Mouse (Mus musculus) cerebellum, postnatal 10 days (tissue): ENCODE measurements around the gene Shkbp1.

ENCODE experiments used
- DNase-seq, 2 experiments: peaks; one replicate each; pipeline ENCODE4 v3.0.0; 2021; ENCODE audit warnings: mixed read lengths in 2 of 2

The Shkbp1 gene

DNA sequence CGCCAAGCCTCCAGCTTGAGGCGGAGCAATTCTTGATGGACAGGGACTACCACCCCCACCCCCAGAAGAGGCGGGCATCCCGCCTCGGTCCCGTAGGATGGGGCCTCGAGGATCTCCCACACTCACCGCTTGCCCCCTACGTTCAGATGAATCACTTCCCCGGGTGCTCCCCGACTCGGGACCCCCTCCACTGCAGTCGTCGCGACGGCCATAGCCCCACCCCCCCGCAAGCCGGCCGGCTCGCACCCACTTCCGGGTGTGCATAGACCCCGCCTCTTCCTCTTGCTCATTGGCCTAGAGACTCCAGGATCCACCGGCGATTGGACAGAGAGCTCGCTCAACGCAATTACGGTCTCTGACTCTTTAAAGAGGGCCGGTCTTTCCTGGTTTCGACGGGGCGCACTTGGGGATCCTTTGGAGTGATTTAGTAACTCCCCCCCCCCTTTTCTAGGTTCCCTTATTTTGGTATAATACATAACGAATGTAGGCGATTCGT, at the start of gene Shkbp1:
Gene Shkbp1 (minus strand): TSS at position 275 of the 496 bp plus-strand sequence.
- DNase-seq = peak; percentile 93

DNA sequence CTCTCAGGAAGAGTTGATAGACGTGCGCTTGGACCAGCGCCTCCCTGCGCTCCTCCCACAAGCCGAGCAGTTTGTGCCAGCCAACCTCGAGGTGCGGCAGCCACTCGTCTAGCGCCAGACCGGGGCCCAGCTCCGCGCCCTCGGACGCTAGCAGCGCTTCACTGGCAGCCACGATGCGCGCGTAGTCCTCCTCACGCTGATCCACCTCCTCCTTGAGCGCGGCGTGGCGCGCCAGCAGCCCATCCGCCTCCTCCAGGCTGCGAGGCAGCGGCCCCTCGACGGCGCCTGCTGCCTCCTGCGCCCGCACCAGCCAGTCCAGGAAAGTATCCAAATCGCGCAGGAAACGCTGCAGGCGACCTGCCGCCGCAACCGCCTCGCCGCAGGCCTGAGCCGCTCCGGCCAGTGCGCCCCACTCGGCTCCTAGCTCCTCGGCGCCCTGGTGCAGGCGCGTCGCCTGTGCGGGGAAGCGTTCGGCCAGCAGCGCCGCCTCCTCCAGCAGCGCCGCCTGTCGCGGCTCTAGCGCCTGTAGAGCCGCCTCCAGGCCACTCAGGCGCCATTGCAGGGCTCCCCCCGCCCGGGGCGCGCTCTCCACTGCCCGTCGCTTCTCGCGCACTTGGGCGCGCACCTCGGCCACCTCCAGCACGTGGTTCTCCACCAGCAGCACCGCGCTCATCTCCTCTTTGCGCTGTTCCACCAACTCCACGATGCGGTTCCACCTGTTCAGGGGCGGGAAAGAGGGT, 48.6 kb upstream of the Shkbp1 start:
- peak; percentile 66 to 68 for DNase-seq

DNA sequence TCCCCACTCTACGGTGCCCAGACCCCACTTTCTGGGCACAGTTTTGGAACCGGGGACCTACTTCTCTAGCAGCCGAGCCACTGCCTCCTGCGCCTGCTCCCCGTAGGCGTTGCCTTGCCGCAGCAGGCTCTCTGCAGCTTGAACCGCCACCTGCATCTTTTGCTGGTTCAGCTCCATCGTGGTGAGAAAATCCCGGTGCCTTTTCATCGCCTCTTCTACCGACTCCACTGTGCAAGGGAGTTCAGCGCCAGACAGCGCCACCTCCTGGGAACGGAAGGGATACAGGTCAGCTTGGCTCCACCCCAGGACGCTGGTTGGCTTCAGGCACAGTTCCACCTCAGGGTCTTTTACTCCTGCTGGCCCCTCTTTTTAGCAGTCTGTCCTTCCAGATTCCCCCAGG, 46.9 kb upstream of the Shkbp1 start:
- DNase-seq = peak; percentile 93 to 95

DNA sequence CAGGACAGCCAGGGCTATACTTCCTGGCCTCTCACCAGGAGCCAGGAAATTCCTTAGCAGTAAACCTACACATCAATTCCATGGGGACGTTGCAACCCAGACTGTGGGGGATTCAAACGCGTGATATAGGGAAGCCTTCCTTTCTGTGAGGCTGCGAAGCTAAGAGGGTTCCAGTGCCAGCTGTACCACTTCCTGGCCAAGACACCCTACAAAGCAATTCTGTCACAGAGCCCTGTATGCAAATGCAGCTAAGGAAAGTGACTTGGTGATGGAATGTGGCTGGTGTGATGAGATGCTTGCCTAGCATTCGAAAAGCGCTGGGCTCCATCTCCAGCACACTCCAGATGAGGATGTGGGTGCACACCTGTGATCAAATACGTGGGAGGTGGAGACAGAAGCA, 44.7 kb upstream of the Shkbp1 start:
- DNase-seq = no peak

DNA sequence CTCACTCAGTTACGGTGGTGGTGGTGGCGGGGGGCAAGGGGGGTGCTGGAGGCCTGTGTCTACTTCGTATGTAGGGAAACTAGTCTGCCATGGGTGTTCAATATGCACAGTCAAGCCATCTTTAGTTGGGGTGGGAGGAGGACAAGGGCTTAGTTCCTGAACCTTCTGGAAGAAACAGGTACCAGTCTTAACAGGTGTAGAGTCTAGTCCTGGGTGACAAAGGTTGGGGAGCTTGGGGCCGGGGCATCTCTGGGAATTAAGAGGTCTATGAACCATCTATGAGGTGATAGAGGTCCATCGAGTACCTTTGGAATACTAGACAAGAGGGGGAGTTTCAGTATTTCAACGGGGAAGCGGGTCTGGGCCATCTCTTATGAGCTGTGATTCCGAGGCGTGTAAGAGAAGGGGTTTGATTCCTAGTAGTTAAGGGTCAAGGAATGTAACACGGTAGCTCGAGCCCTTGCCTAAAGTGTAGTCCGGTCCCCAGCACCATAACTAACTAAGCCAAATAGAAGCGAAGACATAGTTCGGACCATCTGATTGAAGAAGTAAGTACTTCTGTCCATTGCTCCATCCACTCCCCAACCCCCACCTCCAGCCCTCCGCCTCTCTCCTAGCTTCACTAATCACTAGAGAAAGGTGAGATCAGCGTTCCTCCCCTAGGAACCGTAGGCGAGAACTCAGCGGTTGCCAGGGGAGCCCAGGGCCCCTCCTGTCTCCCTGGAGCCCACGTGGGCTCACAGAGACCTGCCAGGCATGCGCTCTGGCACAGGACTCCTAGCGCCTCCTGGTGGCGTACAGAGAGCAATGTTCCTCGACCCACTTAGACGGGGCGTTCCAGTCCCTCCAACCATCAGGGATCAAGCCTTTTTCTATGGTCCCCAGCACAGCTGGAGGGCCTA, 41.5 kb upstream of the Shkbp1 start:
- DNase-seq = peak; percentile 65 to 78

DNA sequence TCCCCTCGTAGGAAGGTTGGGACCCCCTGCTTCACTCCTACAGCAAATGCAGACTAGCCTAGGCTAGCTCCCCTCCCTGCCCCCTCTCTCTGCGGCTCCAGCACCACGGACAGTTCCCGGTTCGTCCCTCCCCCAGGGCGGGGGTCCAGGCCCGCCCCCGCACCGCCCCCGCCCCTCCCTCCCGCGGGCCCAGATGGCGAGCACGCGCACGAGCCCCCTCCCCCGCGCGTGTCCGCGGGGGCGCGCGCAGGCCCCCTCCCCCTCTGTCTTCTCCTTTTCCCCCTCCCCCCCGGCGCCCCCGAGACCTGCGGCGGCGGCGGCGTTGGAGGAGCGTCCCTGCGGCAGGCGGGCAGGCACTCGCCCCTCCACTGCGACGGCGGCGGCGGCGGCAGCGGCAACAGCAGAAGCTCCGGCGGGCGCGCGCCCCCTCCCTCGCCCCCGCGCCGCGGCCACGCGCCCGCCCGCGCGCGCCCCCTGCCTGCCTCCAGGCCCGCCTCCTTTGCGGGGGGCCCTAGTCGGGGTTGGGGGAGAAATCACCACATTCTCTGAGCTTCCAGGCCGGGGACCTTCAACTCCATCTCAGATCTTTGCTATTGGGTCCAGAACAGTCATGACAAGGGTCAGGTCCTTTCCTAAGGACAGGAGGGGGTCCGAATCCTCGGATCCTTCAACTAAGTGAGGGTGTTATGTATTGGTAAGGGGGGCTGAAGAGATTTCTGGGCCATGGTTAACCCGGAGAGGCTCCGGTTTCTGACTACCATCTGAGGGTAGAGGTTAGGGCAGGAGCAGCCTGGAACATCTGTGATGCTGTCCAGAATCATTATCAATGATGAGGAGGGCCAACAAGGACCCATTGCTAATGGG, 40.6 kb upstream of the Shkbp1 start:
- DNase-seq = peak; percentile 85 to 86

DNA sequence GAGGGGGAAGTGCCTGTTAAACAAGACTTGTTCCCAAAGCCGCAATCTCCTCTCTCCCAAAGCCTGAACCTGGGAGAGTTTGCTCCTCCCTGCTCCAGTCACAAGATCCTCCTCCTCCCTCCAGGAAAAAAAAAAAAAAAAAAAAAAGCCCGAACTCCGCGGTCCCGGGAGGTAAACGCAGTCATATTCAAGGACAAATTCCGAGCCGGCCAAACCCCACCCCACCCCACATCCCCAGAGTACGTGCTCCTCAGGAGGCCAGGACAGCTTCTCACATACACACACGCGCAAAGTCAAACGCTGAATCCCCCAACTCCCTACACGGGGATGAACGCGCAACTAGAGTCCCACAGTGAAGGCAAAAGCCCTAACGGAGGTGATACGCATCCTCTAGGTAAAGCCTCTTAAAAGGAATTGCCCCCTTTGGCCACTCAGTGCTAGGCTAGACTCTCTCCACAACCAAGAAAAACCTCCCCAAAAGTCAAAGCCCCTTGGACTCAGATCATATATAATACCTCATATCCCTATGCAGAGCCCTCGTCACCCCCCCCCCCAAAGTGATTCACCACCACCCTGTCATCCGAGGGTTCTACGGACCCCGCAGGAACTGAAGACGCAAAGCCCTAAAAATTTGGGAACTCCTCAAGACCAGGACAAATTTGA, 39.8 kb upstream of the Shkbp1 start:
- DNase-seq = peak; percentile 42 to 56

DNA sequence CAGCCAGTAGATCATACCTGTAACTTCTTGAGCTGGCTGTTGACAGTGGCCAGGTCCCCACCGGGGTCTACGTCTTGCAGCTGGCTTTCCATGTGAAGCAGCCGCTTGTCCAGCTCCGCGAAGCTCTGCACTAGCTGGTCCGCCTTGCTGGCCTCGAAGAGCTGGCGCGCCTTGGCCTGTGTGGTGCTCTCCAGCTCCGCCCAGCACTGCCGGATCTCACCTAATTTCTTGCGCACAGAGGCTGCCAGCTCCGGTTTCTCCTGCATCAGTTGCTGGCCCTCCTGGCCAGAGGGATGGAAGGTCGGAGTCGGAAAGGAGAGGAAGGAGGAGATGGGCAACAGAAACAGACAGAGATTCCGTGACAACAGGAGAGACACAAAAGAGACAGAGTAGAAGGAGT, 35.6 kb upstream of the Shkbp1 start:
- DNase-seq = peak; percentile 31 to 44

DNA sequence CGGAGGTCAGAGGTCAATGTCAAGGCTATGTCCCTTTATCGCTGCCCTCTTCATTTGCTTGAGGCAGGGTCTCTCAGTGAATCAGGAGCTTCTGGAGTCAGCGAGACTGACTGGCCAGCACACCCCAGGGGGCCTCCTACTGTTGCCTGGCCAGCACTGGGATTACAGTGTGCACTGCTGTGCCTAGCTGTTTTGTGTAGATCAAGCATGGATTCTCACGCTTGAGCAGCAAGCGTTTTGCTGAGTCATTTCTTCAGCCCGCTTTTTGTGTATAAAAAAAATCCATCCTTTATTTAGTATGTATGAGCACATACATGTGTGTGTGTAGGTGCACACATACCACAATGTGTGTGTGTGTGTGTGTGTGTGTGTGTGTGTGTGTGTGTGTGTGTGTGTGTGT, 33.4 kb upstream of the Shkbp1 start:
- DNase-seq = no peak

DNA sequence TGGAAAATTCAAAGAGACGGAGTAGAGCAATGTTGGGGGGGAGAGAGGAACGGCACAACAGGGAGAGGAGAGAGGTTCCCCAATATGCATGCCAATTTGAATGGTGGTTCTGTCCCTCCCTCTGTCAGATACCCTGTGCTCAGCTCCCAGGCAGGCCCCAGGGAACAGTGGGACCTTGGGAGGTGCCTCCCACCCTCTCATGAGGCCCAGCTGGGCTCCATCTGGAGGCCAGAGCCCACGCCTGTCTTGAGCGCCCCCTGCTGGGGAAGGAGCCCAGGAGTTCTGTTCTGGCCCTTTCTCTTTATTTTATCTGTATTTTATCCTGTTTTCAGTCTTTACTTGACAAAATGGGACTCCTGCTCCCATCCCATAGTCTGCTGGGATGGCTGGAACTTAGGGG, 28.9 kb upstream of the Shkbp1 start:
- peak; percentile 71 to 73 for DNase-seq

DNA sequence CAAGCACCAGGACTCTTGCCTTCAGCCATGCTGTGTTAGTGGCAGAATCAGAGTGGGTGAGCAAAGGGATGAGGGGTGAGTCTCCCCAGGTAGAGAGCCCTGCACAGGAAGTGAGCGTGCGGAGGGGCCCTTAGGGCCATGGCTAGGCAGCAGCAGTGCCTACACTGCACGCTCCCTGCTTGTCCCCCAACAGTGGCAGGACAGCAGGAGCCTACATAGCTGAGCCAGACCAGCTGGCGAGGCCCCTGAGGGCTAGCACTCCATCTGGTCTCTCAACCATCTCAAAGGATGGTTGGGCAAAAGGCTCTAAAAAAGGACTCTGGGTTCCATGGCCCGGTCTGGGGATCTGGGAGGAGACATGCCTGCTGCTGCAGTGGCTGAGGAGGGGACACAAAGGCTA, 28.3 kb upstream of the Shkbp1 start:
- peak; percentile 49 to 58 for DNase-seq

DNA sequence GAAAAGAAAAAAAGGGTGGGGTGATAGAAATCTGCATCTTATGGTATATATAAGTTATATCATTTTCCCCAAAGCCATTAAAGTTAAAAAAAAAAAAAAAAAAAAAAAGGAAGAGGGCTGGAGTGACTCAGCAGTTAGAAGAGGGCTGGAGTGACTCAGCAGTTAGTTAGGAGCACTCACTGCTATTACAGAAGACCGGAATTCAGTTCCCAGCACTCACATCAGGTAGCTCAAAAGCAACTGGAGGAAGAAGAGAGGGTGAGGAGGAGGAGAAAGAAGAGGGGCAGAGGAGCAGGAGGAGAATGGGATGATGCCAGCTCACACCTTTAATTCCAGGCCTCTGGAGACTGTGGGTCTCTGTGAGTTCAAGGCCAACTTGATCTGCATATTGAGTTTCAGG, 27.4 kb upstream of the Shkbp1 start:
- DNase-seq = no peak

DNA sequence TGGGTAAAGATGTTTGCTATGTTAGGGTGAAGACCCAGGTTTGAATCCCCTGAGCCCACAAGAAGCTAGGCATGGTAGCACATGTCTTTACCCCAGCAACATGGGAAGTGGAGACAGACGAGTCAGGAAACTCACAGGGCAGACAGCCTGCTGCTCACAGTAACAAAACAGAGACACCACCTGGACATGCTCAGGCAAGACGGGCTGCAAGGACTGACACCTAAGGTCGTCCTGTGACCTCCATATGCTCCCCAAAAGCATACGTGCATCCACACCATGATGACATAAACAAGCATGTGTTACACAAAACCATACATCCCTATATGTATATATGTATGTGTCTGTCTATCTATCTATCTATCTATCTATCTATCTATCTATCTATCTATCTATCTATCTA, 25.7 kb upstream of the Shkbp1 start:
- DNase-seq = no peak

DNA sequence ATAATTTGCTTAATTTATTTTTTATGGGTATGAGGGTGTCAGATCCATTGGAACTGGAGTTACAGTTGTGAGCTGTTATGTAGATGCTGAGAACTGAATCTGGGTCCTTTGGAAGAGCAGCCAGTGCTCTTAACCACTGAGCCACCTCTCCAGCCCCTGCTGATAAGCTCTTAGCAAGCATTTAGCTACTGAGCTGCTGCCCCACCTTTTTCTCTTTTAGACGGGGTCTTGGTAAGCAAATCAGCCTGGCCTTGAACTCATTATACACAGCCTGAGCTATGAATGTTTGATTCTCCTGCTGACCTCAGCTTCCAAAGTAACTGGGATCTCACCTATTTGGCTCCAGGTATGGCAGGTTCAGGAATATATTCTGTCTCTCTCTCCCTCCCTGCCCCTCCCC, 25.2 kb upstream of the Shkbp1 start:
- no peak for DNase-seq

DNA sequence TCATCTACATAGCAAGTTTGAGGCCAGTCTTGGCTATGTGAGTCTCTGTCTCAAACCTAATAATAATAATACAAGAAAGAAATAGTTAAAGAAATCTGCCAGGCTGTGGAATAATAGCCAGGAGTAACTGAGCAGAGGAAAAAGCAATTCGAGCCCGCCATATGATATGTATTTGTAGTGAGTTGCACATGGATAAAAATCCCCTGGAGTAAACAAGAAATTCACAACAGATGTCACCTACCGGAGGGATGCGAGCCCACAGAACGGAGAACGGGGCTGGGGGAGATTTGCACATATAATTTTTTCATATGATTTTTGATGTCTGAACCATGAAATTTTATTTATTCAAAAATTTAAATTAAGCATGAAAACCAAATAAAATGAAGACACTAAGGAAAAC, 24.0 kb upstream of the Shkbp1 start:
- no peak for DNase-seq

DNA sequence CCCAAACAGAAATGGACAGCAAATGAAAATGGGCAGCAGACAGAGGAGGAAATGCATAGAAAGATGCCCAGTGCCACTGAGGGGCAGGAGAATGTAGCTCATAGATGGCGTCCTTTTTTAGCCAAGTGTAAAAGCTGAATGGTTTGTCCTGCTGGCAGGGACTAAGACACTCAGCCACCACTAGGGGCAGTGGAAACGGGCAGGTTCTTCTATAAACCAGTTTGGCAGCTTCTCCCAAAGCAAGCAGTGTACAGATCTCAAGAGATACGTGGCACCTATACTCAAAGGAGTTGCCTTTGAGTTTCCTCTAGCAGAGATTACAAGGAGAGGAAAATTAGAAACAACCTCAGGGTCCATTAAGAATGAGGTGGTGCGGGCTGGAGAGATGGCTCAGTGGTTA, 22.6 kb upstream of the Shkbp1 start:
- peak; percentile 82 to 86 for DNase-seq

DNA sequence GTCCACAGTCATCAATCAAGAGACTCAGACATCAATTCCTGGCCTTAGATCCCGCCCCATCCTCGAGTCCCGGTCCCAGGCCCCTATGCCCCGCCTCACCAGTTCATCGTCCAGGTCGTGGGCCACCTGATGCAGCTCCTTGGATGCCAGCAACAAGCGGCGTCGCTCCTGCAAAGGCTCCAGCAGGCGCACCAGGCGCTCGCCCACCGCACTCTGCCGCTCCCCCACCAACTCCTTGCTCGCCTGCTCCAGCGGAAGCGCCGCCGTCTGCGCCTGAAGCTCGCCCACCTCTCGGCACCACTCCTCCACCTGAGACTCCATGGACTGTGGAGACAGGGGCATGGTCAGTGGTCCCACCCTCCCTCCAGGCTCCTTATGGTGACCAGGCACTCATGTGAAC, 19.5 kb upstream of the Shkbp1 start:
- peak in 1 of 2 experiments; percentile 29 for DNase-seq

DNA sequence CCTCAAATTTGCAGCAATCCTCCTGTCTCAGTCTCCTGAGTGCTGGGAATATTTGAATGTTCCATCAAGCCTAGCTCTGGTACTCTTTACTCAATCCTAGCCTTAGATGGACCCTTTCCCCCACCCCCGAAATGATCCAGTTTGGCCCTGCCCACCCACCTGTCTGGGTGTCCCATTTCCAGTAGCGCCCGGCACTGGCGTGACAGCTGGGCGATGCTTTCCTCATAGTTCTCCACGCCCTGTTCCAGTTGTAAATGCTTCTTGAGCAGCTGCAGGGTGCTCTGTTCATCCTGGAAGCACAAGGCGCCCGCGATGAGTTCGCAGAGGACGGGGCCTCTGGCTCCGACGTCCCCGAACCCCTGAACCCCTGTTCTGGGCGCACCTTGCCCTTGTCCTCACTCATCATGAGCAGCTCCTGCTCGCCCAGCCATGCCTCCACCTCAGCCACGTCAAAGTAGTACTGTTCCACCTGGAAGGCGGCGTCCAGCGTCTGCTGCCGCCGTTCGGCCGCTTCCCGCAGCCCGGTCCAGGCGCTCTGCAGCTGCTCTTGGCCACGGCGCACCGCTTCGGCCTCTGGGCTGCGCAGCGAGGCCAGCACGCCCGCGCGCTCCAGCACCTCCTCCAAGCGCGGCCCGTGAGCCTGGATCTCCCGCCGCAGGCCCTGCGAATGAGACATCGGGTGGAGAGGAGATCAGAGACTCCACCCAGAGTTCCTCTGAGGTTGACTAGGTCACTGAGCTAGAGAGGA, 16.1 kb upstream of the Shkbp1 start:
- DNase-seq = no peak

DNA sequence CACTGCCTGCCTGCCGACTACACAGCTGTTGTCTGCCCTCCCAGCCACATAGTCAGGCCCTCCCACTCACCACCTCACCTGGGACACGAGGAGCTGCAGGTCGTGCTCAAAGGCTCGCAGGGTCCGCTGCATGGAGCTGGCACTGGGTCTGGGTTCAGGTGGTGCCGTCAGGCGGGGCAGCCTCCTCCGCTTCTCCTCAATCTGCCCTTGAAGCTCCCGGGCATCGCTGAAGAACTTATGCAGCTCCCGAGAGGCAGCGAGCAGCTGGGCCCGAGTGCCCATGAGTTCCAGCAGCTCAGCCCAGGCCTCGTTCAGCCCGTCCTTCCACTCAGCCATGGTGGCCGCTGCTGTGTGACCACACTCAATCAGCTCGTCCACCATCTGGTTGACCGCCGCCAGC, 13.3 kb upstream of the Shkbp1 start:
- no peak for DNase-seq

DNA sequence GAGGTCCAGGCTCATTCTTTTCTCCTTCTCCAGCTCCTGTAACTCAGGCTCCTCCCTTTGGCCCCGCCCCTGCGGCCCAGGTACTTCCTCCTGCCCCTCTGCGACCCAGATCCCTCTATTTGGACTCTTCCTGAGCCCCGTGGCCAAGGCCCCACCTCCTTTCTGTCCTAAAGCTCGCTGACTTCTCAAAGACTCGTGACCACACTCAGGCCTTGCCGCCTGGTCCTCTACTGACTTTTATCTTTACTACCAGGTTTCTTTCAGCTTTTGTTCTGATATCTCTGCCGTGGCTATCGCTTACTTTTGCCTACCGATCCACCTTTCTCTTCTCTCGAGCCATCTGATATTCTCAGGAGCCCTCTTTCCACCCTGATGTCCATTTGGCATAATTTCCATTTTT, 12.2 kb upstream of the Shkbp1 start:
- DNase-seq = no peak

DNA sequence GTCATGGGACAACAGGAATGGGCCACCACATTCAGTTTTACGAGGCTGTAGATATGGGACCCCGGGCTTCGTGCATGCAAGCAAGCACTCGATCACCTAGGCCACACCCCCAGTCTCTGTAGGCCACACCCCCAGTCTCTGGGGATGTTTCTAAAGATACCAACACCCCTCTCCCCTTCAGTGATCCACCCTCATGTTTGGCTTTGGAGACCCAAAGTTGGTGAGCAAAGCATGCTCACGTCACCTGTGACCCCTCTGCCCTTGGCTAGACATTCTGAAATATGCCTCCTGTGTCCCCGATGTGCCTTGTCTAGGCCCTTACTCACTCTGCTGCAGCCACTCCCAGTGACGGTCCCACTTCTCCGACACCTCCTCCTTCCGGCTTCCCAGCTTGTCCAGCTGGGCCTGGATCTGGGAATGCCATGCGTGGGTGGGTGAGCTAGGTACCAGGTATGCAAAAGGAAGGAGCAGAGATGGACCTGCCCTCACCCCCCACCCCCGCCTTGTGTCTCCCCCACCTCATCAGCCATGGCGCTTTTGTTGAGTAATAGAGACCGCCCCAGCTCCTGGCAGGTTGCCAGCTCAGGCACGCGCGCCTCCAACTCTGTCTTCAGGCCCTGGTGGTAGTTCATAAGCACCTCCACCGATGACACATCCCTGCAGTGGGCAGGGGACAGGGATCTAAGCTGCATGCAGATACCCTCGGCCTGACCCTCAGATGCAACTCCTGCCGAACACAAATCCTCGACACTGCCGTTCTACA, 10.4 kb upstream of the Shkbp1 start:
- DNase-seq = peak in 1 of 2 experiments; percentile 52
